Mouse (Mus musculus): ENCODE data around the gene Itpr1. TPM values are rescaled to one million over a fixed set of nuclear protein-coding genes. Genes with fewer than 3 reads are reported as not detected.

The Itpr1 gene
- polyA plus RNA-seq, 1 experiment from 2014 or later = 10.0 TPM

- H3K36me3 ChIP-seq (replicated peaks) = peaks cover 12% of the 10 kb centered on the region
- no peaks in the 10 kb centered on the region for H3K9me3 ChIP-seq
- no peak for DNase-seq (ENCODE audit: low spot score)
- no peak overlapping the region for H3K4me3 ChIP-seq
- no peaks in the 10 kb centered on the region for H3K27me3 ChIP-seq (replicated peaks; ENCODE audit: low read depth, poor library complexity, severe bottlenecking)
- WGBS = 78% methylated on average over 5 of the region's 5 CpGs
- H3K4me1 ChIP-seq = peaks cover 7% of the 10 kb centered on the region; the same call in 1 of the 2 replicates
- H3K27ac ChIP-seq (replicated peaks) = no peak overlapping the region
These were observed 130.1 kb downstream of the Itpr1 start for GRCm38 (mm10) chr6:108342989-108343388.

DNA sequence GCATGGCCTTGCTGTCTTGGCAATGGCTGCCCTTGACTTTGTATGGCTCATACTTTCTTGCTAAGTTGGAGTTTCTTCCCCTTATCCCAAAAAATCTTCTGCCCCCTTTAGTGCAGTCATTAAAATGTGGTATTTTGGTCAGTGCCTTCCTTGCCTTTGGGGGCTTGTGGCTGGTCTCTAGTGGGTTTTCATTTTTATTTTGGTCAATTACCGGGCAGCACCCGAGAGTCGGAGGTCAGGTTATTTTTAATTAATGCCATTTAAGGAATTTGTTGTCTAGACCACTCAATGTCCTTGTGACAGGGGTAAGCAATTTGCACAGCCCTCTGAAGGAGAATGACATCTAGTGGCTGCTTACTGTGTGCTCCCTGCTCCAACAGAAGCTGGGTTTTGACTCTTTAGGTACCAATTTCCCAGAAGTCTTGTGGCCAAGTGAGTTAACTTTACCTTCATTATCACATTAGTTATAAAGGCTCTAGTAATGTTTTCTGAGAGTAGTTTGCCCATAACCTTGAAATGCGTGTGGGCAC is 130.9 kb downstream of the Itpr1 start:
- H3K27ac ChIP-seq (replicated peaks) = no peak overlapping the region
- H3K4me3 ChIP-seq = no peak overlapping the region
- 56% methylated on average over 4 of the region's 4 CpGs for WGBS
- H3K4me1 ChIP-seq = peaks cover 7% of the 10 kb centered on the region; the same call in 1 of the 2 replicates
- H3K9me3 ChIP-seq = no peaks in the 10 kb centered on the region
- DNase-seq (ENCODE audit: low spot score) = no peak
- no peaks in the 10 kb centered on the region for H3K27me3 ChIP-seq (replicated peaks; ENCODE audit: low read depth, poor library complexity, severe bottlenecking)
- peaks cover 12% of the 10 kb centered on the region for H3K36me3 ChIP-seq (replicated peaks)

DNA sequence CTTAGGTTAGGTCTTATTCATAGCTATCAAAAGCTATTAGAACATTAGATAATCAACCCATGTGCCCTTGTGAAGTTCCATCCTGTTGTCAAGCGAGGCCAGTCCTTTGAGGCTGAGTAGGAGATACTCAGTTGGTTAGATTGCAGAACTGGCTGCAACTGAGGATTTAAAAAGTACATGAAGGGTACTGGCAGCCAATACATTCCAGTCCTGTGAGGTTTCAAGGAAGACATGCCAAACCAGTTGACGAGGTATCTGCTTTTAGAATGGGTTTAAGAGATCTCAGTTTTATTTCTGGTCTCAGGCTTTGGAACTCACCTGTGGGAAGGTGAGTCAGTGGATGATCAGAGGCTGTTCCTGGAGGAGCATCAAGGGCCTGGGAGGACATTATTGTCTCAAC is 137.9 kb downstream of the Itpr1 start:
- no peak for DNase-seq (ENCODE audit: low spot score)
- no peak overlapping the region for H3K27ac ChIP-seq (replicated peaks)
- WGBS = 90% methylated on average over 2 of the region's 2 CpGs
- peaks cover 21% of the 10 kb centered on the region; the same call in 1 of the 2 replicates for H3K36me3 ChIP-seq (replicated peaks)
- H3K4me1 ChIP-seq = no peaks in the 10 kb centered on the region; the same call in 1 of the 2 replicates
- H3K9me3 ChIP-seq = no peaks in the 10 kb centered on the region
- no peaks in the 10 kb centered on the region for H3K27me3 ChIP-seq (replicated peaks; ENCODE audit: low read depth, poor library complexity, severe bottlenecking)
- H3K4me3 ChIP-seq = no peak overlapping the region

GRCm38 (mm10) chr6:108351998-108352397 is 139.1 kb downstream of the Itpr1 start:
- WGBS = 76% methylated on average over 8 of the region's 8 CpGs
- no peak overlapping the region for H3K27ac ChIP-seq (replicated peaks)
- H3K27me3 ChIP-seq (replicated peaks; ENCODE audit: low read depth, poor library complexity, severe bottlenecking) = no peaks in the 10 kb centered on the region
- H3K9me3 ChIP-seq = no peaks in the 10 kb centered on the region
- H3K4me3 ChIP-seq = no peak overlapping the region
- H3K36me3 ChIP-seq (replicated peaks) = peaks cover 32% of the 10 kb centered on the region
- H3K4me1 ChIP-seq = no peaks in the 10 kb centered on the region; the same call in 1 of the 2 replicates
- DNase-seq (ENCODE audit: low spot score) = no peak

GRCm38 (mm10) chr6:108367412-108367811 is 154.5 kb downstream of the Itpr1 start:
- Histone ChIP-seq H3K27me3 (replicated peaks; ENCODE audit: low read depth, poor library complexity, severe bottlenecking) (no peaks in the 10 kb centered on the region), H3K4me1 (no peaks in the 10 kb centered on the region), H3K4me3 (no peak overlapping the region), H3K27ac (replicated peaks) (no peak overlapping the region), H3K9me3 (no peaks in the 10 kb centered on the region), H3K36me3 (replicated peaks) (peaks cover 41% of the 10 kb centered on the region)
- WGBS = 80% methylated on average over 4 of the region's 4 CpGs
- no peak for DNase-seq (ENCODE audit: low spot score)

- Histone ChIP-seq H3K4me3 (no peak overlapping the region), H3K27ac (replicated peaks) (no peak overlapping the region), H3K4me1 (no peaks in the 10 kb centered on the region), H3K36me3 (replicated peaks) (peaks cover 34% of the 10 kb centered on the region), H3K27me3 (replicated peaks; ENCODE audit: low read depth, poor library complexity, severe bottlenecking) (no peaks in the 10 kb centered on the region), H3K9me3 (no peaks in the 10 kb centered on the region)
- DNase-seq (ENCODE audit: low spot score) = no peak
- WGBS = 97% methylated on average over 11 of the region's 11 CpGs
These were observed 156.1 kb downstream of the Itpr1 start for GRCm38 (mm10) chr6:108369031-108369430.

DNA sequence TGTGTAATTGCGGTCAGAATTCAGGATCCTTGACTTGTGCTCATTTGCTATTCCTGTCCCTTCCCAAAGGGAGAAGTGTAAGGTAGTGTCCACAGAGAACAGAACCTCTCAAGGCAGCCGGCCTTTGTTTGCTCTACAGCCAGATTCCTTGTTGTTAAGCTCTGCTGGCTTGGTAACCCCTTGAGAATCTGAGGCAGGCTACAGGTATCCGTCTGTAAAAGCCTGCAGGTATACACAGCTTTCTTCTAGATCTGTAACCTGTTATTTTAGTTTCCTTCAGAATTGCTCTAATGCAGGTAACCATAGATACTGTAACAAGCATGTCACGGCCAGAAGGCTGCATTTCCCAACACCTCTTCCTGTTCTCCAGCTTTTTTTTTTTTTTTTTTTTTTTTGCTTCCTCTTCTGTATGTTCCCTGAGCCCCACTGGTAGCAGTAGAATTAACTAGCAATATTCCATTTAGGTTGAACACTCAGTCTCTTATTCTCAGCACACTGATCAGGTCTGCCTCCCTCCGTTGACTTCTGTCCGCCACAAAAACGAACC is 158.5 kb downstream of the Itpr1 start:
- Histone ChIP-seq H3K27ac (replicated peaks) (no peak overlapping the region), H3K27me3 (replicated peaks; ENCODE audit: low read depth, poor library complexity, severe bottlenecking) (no peaks in the 10 kb centered on the region), H3K9me3 (no peaks in the 10 kb centered on the region), H3K36me3 (replicated peaks) (peaks cover 24% of the 10 kb centered on the region), H3K4me3 (no peak overlapping the region), H3K4me1 (no peaks in the 10 kb centered on the region)
- no peak for DNase-seq (ENCODE audit: low spot score)
- 91% methylated on average over 7 of the region's 7 CpGs for WGBS

GRCm38 (mm10) chr6:108374019-108374418 is 161.1 kb downstream of the Itpr1 start:
- DNase-seq (ENCODE audit: low spot score) = no peak
- Histone ChIP-seq H3K4me1 (no peaks in the 10 kb centered on the region), H3K27ac (replicated peaks) (no peak overlapping the region), H3K27me3 (replicated peaks; ENCODE audit: low read depth, poor library complexity, severe bottlenecking) (no peaks in the 10 kb centered on the region), H3K36me3 (replicated peaks) (peaks cover 32% of the 10 kb centered on the region), H3K4me3 (no peak overlapping the region), H3K9me3 (no peaks in the 10 kb centered on the region)
- 80% methylated on average over 7 of the region's 7 CpGs for WGBS

DNA sequence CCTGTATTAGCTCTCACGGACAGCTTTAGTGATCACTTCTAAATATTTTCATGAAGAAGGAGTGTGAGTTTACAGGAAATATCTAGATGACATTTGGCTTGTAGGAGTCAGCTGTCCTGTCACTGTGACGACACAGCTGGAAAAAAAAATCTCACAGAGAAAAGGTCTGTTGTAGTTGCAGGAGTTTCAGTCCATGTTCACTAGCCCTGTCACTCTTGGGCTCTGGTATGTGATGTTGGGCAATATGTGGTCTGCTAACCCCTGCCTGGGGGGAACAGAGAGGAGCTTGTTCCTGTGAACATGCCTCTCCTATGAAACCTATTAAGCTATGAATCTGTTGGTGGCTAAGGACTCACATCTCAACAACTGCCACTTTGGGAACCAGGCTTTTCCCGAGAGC is 166.1 kb downstream of the Itpr1 start:
- no peak overlapping the region for H3K4me3 ChIP-seq
- H3K27me3 ChIP-seq (replicated peaks; ENCODE audit: low read depth, poor library complexity, severe bottlenecking) = no peaks in the 10 kb centered on the region
- no peaks in the 10 kb centered on the region for H3K4me1 ChIP-seq
- H3K27ac ChIP-seq (replicated peaks) = no peak overlapping the region
- DNase-seq (ENCODE audit: low spot score) = no peak
- H3K36me3 ChIP-seq (replicated peaks) = peaks cover 48% of the 10 kb centered on the region
- H3K9me3 ChIP-seq = no peaks in the 10 kb centered on the region
- 90% methylated on average over 3 of the region's 3 CpGs for WGBS

- Histone ChIP-seq H3K27me3 (replicated peaks; ENCODE audit: low read depth, poor library complexity, severe bottlenecking) (no peaks in the 10 kb centered on the region), H3K9me3 (no peaks in the 10 kb centered on the region), H3K36me3 (replicated peaks) (peaks cover 59% of the 10 kb centered on the region), H3K27ac (replicated peaks) (no peak overlapping the region), H3K4me3 (no peak overlapping the region), H3K4me1 (no peaks in the 10 kb centered on the region)
- DNase-seq (ENCODE audit: low spot score) = no peak
- 83% methylated on average over 2 of the region's 2 CpGs for WGBS
These were observed 167.3 kb downstream of the Itpr1 start for GRCm38 (mm10) chr6:108380209-108380608.

DNA sequence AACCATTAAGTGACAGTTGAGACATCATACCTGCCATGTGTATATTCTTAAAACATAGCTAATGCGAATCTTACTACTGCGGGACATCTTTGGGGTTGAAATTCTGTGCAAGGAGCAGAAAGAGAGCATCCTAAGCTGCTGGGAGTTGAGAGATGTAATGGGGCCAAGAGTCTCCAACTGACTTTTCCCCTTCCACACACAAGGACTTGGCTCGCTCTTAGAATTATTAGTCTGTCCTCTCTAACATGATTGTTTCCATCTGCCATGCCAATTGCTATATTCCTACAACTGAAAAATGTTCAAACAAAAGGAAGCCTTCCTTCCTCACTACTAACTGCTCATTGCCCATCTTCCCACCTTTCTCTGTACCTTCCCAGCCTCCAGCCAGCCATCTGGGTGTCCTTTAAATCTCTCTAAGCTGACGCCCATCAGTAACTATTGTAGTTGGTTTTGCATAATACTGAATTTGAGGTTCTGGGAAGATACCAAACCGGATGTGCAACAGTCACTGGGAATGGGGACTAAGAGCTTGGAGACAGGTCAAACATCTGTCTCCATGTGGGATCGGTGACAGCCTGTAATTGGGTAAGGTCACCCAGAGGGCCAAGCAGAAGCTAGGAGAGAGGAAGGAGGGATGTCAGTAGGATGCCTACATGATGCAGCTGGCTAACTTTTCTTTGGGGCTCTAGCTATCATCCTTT is 177.9 kb downstream of the Itpr1 start:
- H3K9me3 ChIP-seq = no peaks in the 10 kb centered on the region
- 84% methylated on average over 6 of the region's 6 CpGs for WGBS
- H3K27ac ChIP-seq (replicated peaks) = no peak overlapping the region
- no peaks in the 10 kb centered on the region for H3K4me1 ChIP-seq
- no peak for DNase-seq (ENCODE audit: low spot score)
- H3K27me3 ChIP-seq (replicated peaks; ENCODE audit: low read depth, poor library complexity, severe bottlenecking) = no peaks in the 10 kb centered on the region
- peaks cover 80% of the 10 kb centered on the region for H3K36me3 ChIP-seq (replicated peaks)
- H3K4me3 ChIP-seq = no peak overlapping the region

- H3K27ac ChIP-seq (replicated peaks) = no peak overlapping the region
- H3K9me3 ChIP-seq = no peaks in the 10 kb centered on the region
- H3K4me3 ChIP-seq = no peak overlapping the region
- DNase-seq (ENCODE audit: low spot score) = no peak
- H3K4me1 ChIP-seq = no peaks in the 10 kb centered on the region
- no peaks in the 10 kb centered on the region for H3K27me3 ChIP-seq (replicated peaks; ENCODE audit: low read depth, poor library complexity, severe bottlenecking)
- peaks cover 83% of the 10 kb centered on the region for H3K36me3 ChIP-seq (replicated peaks)
- WGBS = 94% methylated on average over 8 of the region's 8 CpGs
These were observed 180.2 kb downstream of the Itpr1 start for GRCm38 (mm10) chr6:108393131-108393530.

GRCm38 (mm10) chr6:108397956-108398355 is 185.1 kb downstream of the Itpr1 start:
- Histone ChIP-seq H3K27ac (replicated peaks) (no peak overlapping the region), H3K4me1 (no peaks in the 10 kb centered on the region), H3K4me3 (no peak overlapping the region), H3K36me3 (replicated peaks) (peaks cover 89% of the 10 kb centered on the region), H3K9me3 (no peaks in the 10 kb centered on the region), H3K27me3 (replicated peaks; ENCODE audit: low read depth, poor library complexity, severe bottlenecking) (no peaks in the 10 kb centered on the region)
- no peak for DNase-seq (ENCODE audit: low spot score)
- 88% methylated on average over 3 of the region's 3 CpGs for WGBS

Measured in embryonic facial prominence, embryonic 10.5 days (tissue).